11 mouse cellular contexts compared by ENCODE assay signal in the genomic region with DNA sequence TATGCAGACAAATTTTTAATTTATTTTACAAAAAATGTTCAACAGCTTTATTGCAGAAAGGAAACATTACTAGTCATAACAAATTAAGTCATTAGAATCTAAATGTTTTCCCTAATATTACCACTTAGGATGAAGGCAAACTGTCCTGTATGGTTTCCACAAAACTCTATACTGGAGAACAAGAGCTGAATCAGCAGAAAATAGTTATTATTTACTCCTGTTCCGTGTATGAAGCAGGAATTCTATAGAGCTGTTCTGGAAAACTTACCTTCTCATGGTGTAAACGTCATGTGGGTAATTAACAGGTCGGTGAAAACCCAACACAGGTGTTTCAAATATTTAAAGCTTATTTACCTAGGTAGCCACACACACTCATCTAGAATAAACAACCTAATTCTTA. TPM values are rescaled to one million over a fixed set of nuclear protein-coding genes. Genes with fewer than 3 reads are reported as not detected.
DNase-seq lines count a peak whose midpoint lies in the region; ATAC-seq lines count a peak whose summit lies in the region.
"Had no signal": no experiment of that assay in that cellular context is flagged by ENCODE, and none has a peak within 500 bp of the region (broad histone marks: within the 10 kb centered on the region; RNA-seq: fewer than 3 reads in every experiment).

No protein-coding gene starts in this region.

- H3K27me3 ChIP-seq in lung, embryonic 16.5 days (ENCODE audit: control insufficient read depth, insufficient read depth, low read depth, low read length): no peaks in the 10 kb centered on the region
- H3K27me3 ChIP-seq in forebrain, embryonic 13.5 days: no peaks in the 10 kb centered on the region
- no peaks in the 10 kb centered on the region for H3K27me3 ChIP-seq in limb, embryonic 15.5 days
- no peaks in the 10 kb centered on the region for H3K27me3 ChIP-seq in stomach, embryonic 14.5 days (ENCODE audit: control insufficient read depth, insufficient read depth, low read length)

- peaks cover 8% of the 10 kb centered on the region for H3K4me1 ChIP-seq in lung, embryonic 16.5 days (replicated peaks; ENCODE audit: control insufficient read depth, insufficient read depth, low read length)
- peaks cover 16% of the 10 kb centered on the region for H3K4me1 ChIP-seq in forebrain, embryonic 13.5 days
- 0 out of 2 replicates have a peak, but pooled peaks cover 4% of the 10 kb centered on the region for H3K4me1 ChIP-seq in limb, embryonic 15.5 days
- H3K4me1 ChIP-seq in stomach, embryonic 14.5 days (ENCODE audit: control insufficient read depth, insufficient read depth, low read length): 0 out of 2 replicates have a peak, but pooled peaks cover 4% of the 10 kb centered on the region

- peak overlapping the region; percentile 94 for H3K4me3 ChIP-seq in lung, embryonic 16.5 days (ENCODE audit: low read length)
- peak overlapping the region; percentile 77 for H3K4me3 ChIP-seq in forebrain, embryonic 13.5 days
- peak overlapping the region; percentile 94 for H3K4me3 ChIP-seq in limb, embryonic 15.5 days
- H3K4me3 ChIP-seq in stomach, embryonic 14.5 days (ENCODE audit: low read depth, low read length): peak overlapping the region; percentile 82

- H3K4me2 ChIP-seq in lung, embryonic 16.5 days (ENCODE audit: low read depth, low read length): peak overlapping the region; percentile 71
- peak overlapping the region; percentile 73 for H3K4me2 ChIP-seq in forebrain, embryonic 13.5 days
- peak overlapping the region; percentile 69 for H3K4me2 ChIP-seq in limb, embryonic 15.5 days
- H3K4me2 ChIP-seq in stomach, embryonic 14.5 days (replicated peaks; ENCODE audit: low read depth, low read length): peak overlapping the region; percentile 56

- H3K36me3 ChIP-seq in lung, embryonic 16.5 days (ENCODE audit: control insufficient read depth, insufficient read depth, low read length): peaks cover 8% of the 10 kb centered on the region
- peaks cover 30% of the 10 kb centered on the region for H3K36me3 ChIP-seq in forebrain, embryonic 13.5 days (ENCODE audit: poor library complexity, severe bottlenecking)
- H3K36me3 ChIP-seq in limb, embryonic 15.5 days: peaks cover 9% of the 10 kb centered on the region; the same call in 1 of the 2 replicates
- peaks cover 15% of the 10 kb centered on the region; the same call in 1 of the 2 replicates for H3K36me3 ChIP-seq in stomach, embryonic 14.5 days (ENCODE audit: control insufficient read depth, insufficient read depth, low read length)

- no peaks in the 10 kb centered on the region for H3K9me3 ChIP-seq in lung, embryonic 16.5 days (ENCODE audit: control insufficient read depth, low read length)
- H3K9me3 ChIP-seq in forebrain, embryonic 13.5 days (replicated peaks): no peaks in the 10 kb centered on the region
- no peaks in the 10 kb centered on the region for H3K9me3 ChIP-seq in limb, embryonic 15.5 days
- no peaks in the 10 kb centered on the region for H3K9me3 ChIP-seq in stomach, embryonic 14.5 days (ENCODE audit: control insufficient read depth, low read depth, low read length)

- WGBS in lung, embryonic 16.5 days: 3% methylated on average over 3 of the region's 3 CpGs
- 8% methylated on average over 3 of the region's 3 CpGs for WGBS in forebrain, embryonic 13.5 days
- 6% methylated on average over 3 of the region's 3 CpGs for WGBS in limb, embryonic 15.5 days
- 9% methylated on average over 3 of the region's 3 CpGs for WGBS in stomach, embryonic 14.5 days

- no peak for DNase-seq in lung, postnatal 4 days
- no peak for DNase-seq in adrenal gland, postnatal 36 days
- no peak for DNase-seq in retina, postnatal 1 day
- no peak for DNase-seq in right cerebral cortex, postnatal 36 days (ENCODE audit: low spot score in 2 of 2)
- DNase-seq: cerebellum, postnatal 25 days; kidney, adult 11 months had no signal

- no peak overlapping the region for H3K27ac ChIP-seq in lung, embryonic 16.5 days (ENCODE audit: low read length)
- H3K27ac ChIP-seq in forebrain, embryonic 13.5 days: no peak overlapping the region
- no peak overlapping the region for H3K27ac ChIP-seq in limb, embryonic 15.5 days
- H3K27ac ChIP-seq in stomach, embryonic 14.5 days (ENCODE audit: low read length): no peak overlapping the region

- ATAC-seq in lung, embryonic 16.5 days (ENCODE audit: low read depth): no peak
- ATAC-seq in forebrain, embryonic 13.5 days: no peak
- ATAC-seq in limb, embryonic 15.5 days (ENCODE audit: insufficient number of reproducible peaks, low FRiP score, low TSS enrichment, low read depth): no peak
- no peak for ATAC-seq in stomach, embryonic 14.5 days (ENCODE audit: insufficient number of reproducible peaks, insufficient read depth, low FRiP score, low read depth)

- peak overlapping the region; percentile 56 for H3K9ac ChIP-seq in lung, embryonic 16.5 days (ENCODE audit: low read length)
- peak overlapping the region; percentile 82 for H3K9ac ChIP-seq in forebrain, embryonic 13.5 days
- no peak overlapping the region for H3K9ac ChIP-seq in limb, embryonic 15.5 days
- H3K9ac ChIP-seq in stomach, embryonic 14.5 days (replicated peaks; ENCODE audit: low read depth, low read length): 0 out of 2 replicates have a peak overlapping the region, but pooled peaks have one; percentile 82

RNA-seq across cellular contexts. Expression of gene Dbf4, which starts 1.1 kb away (rescaled TPM):
- polyA plus RNA-seq in lung, embryonic 16.5 days (2015; fragmentation: Nextera tagmentation; extraction: Ambion mirVana): 40.3 and 43.2 TPM in 2 replicates
- polyA plus RNA-seq in forebrain, embryonic 13.5 days (2015; fragmentation: Nextera tagmentation; extraction: Ambion mirVana): 43.4 and 44.8 TPM in 2 replicates
- 27.2 and 30.2 TPM in 2 replicates for polyA plus RNA-seq in limb, embryonic 15.5 days (2015; fragmentation: Nextera tagmentation; extraction: Ambion mirVana)
- polyA plus RNA-seq in stomach, embryonic 14.5 days (2014; fragmentation: Nextera tagmentation; extraction: Ambion mirVana): 46.5 and 48.6 TPM in 2 replicates
- 1 to 10 TPM; 6.4 to 8.5 TPM for total RNA-seq in adrenal gland, postnatal 36 days (2021)

RNA-seq across cellular contexts. Expression of gene Slc25a40, which starts 1.2 kb away (rescaled TPM):
- polyA plus RNA-seq in lung, embryonic 16.5 days (2015; fragmentation: Nextera tagmentation; extraction: Ambion mirVana): 12.5 and 13.3 TPM in 2 replicates
- polyA plus RNA-seq in forebrain, embryonic 13.5 days (2015; fragmentation: Nextera tagmentation; extraction: Ambion mirVana): 9.3 and 9.6 TPM in 2 replicates
- polyA plus RNA-seq in limb, embryonic 15.5 days (2015; fragmentation: Nextera tagmentation; extraction: Ambion mirVana): 12.0 and 14.2 TPM in 2 replicates
- 12.5 and 18.5 TPM in 2 replicates for polyA plus RNA-seq in stomach, embryonic 14.5 days (2014; fragmentation: Nextera tagmentation; extraction: Ambion mirVana)
- 10 to 100 TPM; 12.4 to 12.9 TPM for total RNA-seq in adrenal gland, postnatal 36 days (2021)

RNA-seq across cellular contexts. Expression of gene Adam22, which starts 53.5 kb away (rescaled TPM):
- 3.7 and 4.3 TPM in 2 replicates for polyA plus RNA-seq in lung, embryonic 16.5 days (2015; fragmentation: Nextera tagmentation; extraction: Ambion mirVana)
- 20.8 and 24.8 TPM in 2 replicates for polyA plus RNA-seq in forebrain, embryonic 13.5 days (2015; fragmentation: Nextera tagmentation; extraction: Ambion mirVana)
- polyA plus RNA-seq in limb, embryonic 15.5 days (2015; fragmentation: Nextera tagmentation; extraction: Ambion mirVana): 11.6 and 13.1 TPM in 2 replicates
- polyA plus RNA-seq in stomach, embryonic 14.5 days (2014; fragmentation: Nextera tagmentation; extraction: Ambion mirVana): 13.4 TPM in 2 replicates
- 1 to 10 TPM; 3.1 to 3.7 TPM for total RNA-seq in adrenal gland, postnatal 36 days (2021)
- total RNA-seq: neutrophil, adult 5-6 weeks had no signal
